Mouse (Mus musculus) embryo, embryonic 11 days (tissue): ENCODE results near the gene Rac1.

Experiments used
- DNase-seq: peaks from one replicate; pipeline ENCODE4 v3.0.0-alpha.2; 2015

The Rac1 gene

GRCm38 (mm10) chr5:143489749-143490342 is 38.0 kb downstream of the Rac1 start:
- DNase-seq: no peak

DNA sequence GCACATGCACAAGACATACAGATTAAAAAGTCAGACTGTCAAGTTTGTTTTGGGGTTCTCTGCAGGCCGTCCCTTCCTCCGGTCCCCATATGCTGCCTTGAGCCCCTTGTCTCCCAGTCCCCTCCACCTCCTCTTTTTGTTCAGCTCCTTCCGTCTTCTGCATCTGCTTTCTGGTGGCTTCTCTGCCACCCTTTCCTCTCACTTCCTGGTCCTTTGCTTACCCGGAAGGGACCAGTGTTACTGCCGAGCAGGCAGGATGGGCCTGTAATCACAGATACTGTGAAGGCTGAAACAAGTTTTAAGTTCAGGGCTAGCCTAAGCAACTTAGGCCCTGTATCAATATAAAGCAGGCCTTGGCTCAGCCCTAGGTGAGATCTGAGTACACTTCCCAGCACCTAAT is 39.8 kb downstream of the Rac1 start:
- DNase-seq: no peak

DNA sequence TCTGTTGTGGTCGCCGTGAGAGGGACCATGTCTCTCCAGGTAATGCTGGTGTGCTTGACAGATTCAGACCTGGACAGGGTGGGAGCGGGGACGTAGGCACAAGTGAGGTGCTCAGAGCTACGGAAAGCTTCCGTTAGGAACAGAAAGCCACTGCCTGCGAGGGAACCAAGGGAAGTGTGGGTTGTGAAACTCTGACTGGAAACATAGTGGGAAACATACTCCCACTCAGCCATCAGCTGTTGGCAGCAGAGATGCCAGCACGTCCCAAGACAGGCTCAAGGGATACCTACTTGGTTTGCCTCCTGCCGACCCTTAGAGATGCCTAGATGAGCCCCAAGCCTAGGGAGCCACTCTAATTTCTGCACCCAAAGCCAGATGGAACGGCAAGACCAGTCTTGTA is 40.6 kb downstream of the Rac1 start:
- no peak for DNase-seq

- no peak for DNase-seq
Observed at GRCm38 (mm10) chr5:143484955-143485354, 42.9 kb downstream of the Rac1 start.

DNA sequence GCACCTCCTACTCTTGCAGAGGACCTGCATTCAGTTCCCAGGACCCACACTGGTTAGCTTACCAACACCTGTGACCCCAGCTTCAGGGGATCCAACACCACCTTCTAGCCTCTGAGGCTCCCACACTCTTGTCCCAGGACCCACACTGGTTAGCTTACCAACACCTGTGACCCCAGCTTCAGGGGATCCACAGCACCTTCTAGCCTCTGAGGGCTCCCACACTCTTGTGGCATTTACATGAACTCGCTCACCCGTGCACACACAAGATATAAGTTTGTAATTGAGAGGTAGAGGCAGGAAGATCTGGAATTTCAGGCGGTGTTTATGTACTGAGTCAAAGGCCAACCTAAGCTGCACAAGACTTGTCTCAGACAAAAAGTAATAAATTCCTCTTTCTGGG is 49.9 kb downstream of the Rac1 start:
- no peak for DNase-seq

DNA sequence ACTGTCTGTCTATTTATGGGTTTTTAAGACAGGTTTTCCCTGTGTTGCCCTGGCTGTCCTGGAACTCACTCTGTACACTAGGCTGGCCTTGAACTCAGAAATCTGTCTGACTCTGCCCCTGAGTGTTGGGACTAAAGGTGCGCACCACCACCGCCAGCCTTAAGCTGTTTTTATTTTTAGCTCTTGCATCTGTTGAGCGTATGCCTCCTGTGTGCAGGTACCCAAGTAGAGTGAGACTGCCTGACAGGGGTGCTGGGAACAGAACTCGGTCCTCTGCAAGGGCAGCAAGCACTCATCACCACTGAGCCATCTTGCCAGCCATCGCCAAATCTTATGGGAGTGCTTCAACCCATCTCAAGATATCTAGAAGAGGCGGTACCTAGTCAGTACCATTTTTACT is 51.8 kb downstream of the Rac1 start:
- DNase-seq: no peak

- no peak for DNase-seq
Observed at GRCm38 (mm10) chr5:143475153-143475844, 52.5 kb downstream of the Rac1 start.

- no peak for DNase-seq
Observed at GRCm38 (mm10) chr5:143471953-143472618, 55.8 kb downstream of the Rac1 start.

GRCm38 (mm10) chr5:143471165-143471546 is 56.7 kb downstream of the Rac1 start:
- no peak for DNase-seq

GRCm38 (mm10) chr5:143470421-143471164 is 57.2 kb downstream of the Rac1 start:
- DNase-seq: no peak

GRCm38 (mm10) chr5:143469628-143470027 is 58.2 kb downstream of the Rac1 start:
- DNase-seq: no peak

- DNase-seq: no peak
Observed at GRCm38 (mm10) chr5:143467931-143468330, 59.9 kb downstream of the Rac1 start.

- DNase-seq: no peak
Observed at GRCm38 (mm10) chr5:143466891-143467669, 60.8 kb downstream of the Rac1 start.

- peak; percentile 10 for DNase-seq
Observed at GRCm38 (mm10) chr5:143465156-143466085, 62.4 kb downstream of the Rac1 start.

DNA sequence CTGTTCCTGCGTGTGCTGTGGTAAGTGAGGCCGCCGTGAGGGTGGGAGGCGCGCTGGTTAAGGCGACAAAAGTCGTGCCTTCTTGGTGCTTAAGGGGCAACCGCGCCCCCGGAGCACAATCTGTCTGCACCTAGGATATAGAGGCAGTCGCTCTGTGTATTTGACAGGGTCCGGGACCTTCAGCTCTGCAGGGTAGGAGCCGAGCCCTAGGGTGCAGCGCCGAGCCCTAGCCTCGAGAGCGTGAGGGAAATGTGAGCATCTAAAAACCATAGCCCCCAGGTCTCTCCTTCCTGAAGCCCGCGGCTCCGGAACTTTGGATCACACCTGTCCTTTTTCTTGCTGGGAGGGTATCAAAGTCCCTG is 63.1 kb downstream of the Rac1 start:
- DNase-seq: no peak

- DNase-seq: peak; percentile 97
Observed at GRCm38 (mm10) chr5:143464100-143464756, 63.6 kb downstream of the Rac1 start, which contains the start of gene Daglb. Gene Daglb (plus strand): TSS chr5:143464584.

DNA sequence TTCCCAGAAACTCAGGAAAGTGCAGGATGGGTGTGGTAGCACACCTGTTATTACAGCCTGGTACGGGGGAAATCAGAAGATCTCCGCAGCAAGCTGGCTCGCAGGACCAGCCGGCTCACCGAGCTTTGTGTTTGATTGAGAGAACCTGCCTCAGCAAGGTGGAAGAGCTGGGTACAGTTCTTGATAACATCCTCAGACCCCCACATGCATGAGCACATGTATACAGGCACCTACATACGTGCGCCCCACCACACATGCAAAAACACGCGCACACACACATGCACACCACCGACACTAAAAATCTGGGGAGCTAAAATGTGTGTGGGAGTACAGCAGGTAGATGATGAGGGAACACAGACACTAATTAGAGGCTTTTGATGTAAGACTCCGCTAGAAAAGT is 64.2 kb downstream of the Rac1 start:
- no peak for DNase-seq
